Mouse (Mus musculus): ENCODE measurements around the gene Kcnip2. TPM values are rescaled to one million over a fixed set of nuclear protein-coding genes. Genes with fewer than 3 reads are reported as not detected.

Gene Kcnip2
- polyA plus RNA-seq, 1 experiment from 2014 or later, result 0.28 TPM

GRCm38 (mm10) chr19:45751881-45752280, 64.0 kb downstream of the Kcnip2 start:
- Histone ChIP-seq H3K27ac (replicated peaks; ENCODE audit: low read depth, low read length) (no peak overlapping the region), H3K4me1 (ENCODE audit: control insufficient read depth, insufficient read depth, low read length) (peaks cover 8% of the 10 kb centered on the region), H3K4me2 (ENCODE audit: low read depth, severe bottlenecking) (no peak overlapping the region), H3K4me3 (ENCODE audit: low read depth, low read length) (no peak overlapping the region), H3K36me3 (ENCODE audit: control insufficient read depth, insufficient read depth, low read length) (peaks cover 25% of the 10 kb centered on the region), H3K27me3 (ENCODE audit: control insufficient read depth, insufficient read depth, low read length) (no peaks in the 10 kb centered on the region), H3K9ac (ENCODE audit: low read length) (no peak overlapping the region), H3K9me3 (ENCODE audit: control insufficient read depth, low read length) (no peaks in the 10 kb centered on the region)
- no peak for ATAC-seq (ENCODE audit: insufficient number of reproducible peaks, low FRiP score, low TSS enrichment, low read depth)
- DNase-seq (ENCODE audit: low spot score), result no peak
- WGBS, result 95% methylated on average over 7 of the region's 7 CpGs

- H3K9me3 ChIP-seq (ENCODE audit: control insufficient read depth, low read length), result no peaks in the 10 kb centered on the region
- peak within 1 kb of the TSS; percentile 64 for H3K4me3 ChIP-seq (ENCODE audit: low read depth, low read length)
- peaks cover 10% of the 10 kb centered on the region; the same call in 1 of the 2 replicates for H3K36me3 ChIP-seq (ENCODE audit: control insufficient read depth, insufficient read depth, low read length)
- H3K4me1 ChIP-seq (ENCODE audit: control insufficient read depth, insufficient read depth, low read length), result peaks cover 14% of the 10 kb centered on the region
- DNase-seq (ENCODE audit: low spot score), result peak; percentile 94
- peak; percentile 66; the same call in 1 of the 2 replicates for ATAC-seq (ENCODE audit: insufficient number of reproducible peaks, low FRiP score, low TSS enrichment, low read depth)
- no peak within 1 kb of the TSS for H3K27ac ChIP-seq (replicated peaks; ENCODE audit: low read depth, low read length)
- H3K9ac ChIP-seq (ENCODE audit: low read length), result peak within 1 kb of the TSS; percentile 89
- WGBS, result under 1% methylated on average over 52 of the region's 60 CpGs
- H3K4me2 ChIP-seq (ENCODE audit: low read depth, severe bottlenecking), result peak within 1 kb of the TSS; percentile 95
- peaks cover 18% of the 10 kb centered on the region for H3K27me3 ChIP-seq (ENCODE audit: control insufficient read depth, insufficient read depth, low read length)
These were observed 66.4 kb downstream of the Kcnip2 start, which contains the start of gene Npm3 for GRCm38 (mm10) chr19:45749243-45750043. Npm3 (minus strand) TSS chr19:45749591.

GRCm38 (mm10) chr19:45748691-45749242, 67.1 kb downstream of the Kcnip2 start:
- Histone ChIP-seq H3K4me3 (ENCODE audit: low read depth, low read length) (peak overlapping the region; percentile 64), H3K9me3 (ENCODE audit: control insufficient read depth, low read length) (no peaks in the 10 kb centered on the region), H3K4me2 (ENCODE audit: low read depth, severe bottlenecking) (peak overlapping the region; percentile 95), H3K4me1 (ENCODE audit: control insufficient read depth, insufficient read depth, low read length) (peaks cover 14% of the 10 kb centered on the region), H3K27me3 (ENCODE audit: control insufficient read depth, insufficient read depth, low read length) (peaks cover 25% of the 10 kb centered on the region), H3K36me3 (ENCODE audit: control insufficient read depth, insufficient read depth, low read length) (peaks cover 4% of the 10 kb centered on the region; the same call in 1 of the 2 replicates), H3K27ac (replicated peaks; ENCODE audit: low read depth, low read length) (no peak overlapping the region), H3K9ac (ENCODE audit: low read length) (peak overlapping the region; percentile 89)
- 2% methylated on average over 32 of the region's 33 CpGs for WGBS
- peak; percentile 45 for DNase-seq (ENCODE audit: low spot score)
- 0 out of 2 replicates have a peak, but pooled peaks have one; percentile 22 for ATAC-seq (ENCODE audit: insufficient number of reproducible peaks, low FRiP score, low TSS enrichment, low read depth)

GRCm38 (mm10) chr19:45748206-45748605, 67.7 kb downstream of the Kcnip2 start:
- no peak for DNase-seq (ENCODE audit: low spot score)
- H3K27ac ChIP-seq (replicated peaks; ENCODE audit: low read depth, low read length), result no peak overlapping the region
- H3K36me3 ChIP-seq (ENCODE audit: control insufficient read depth, insufficient read depth, low read length), result peaks cover 4% of the 10 kb centered on the region; the same call in 1 of the 2 replicates
- H3K4me2 ChIP-seq (ENCODE audit: low read depth, severe bottlenecking), result peak overlapping the region; percentile 95
- no peak overlapping the region for H3K9ac ChIP-seq (ENCODE audit: low read length)
- ATAC-seq (ENCODE audit: insufficient number of reproducible peaks, low FRiP score, low TSS enrichment, low read depth), result no peak
- no peaks in the 10 kb centered on the region for H3K9me3 ChIP-seq (ENCODE audit: control insufficient read depth, low read length)
- H3K4me3 ChIP-seq (ENCODE audit: low read depth, low read length), result peak overlapping the region; percentile 64
- peaks cover 14% of the 10 kb centered on the region for H3K4me1 ChIP-seq (ENCODE audit: control insufficient read depth, insufficient read depth, low read length)
- peaks cover 31% of the 10 kb centered on the region for H3K27me3 ChIP-seq (ENCODE audit: control insufficient read depth, insufficient read depth, low read length)
- 53% methylated on average over 9 of the region's 9 CpGs for WGBS

- peak; percentile 92 for DNase-seq (ENCODE audit: low spot score)
- no peak for ATAC-seq (ENCODE audit: insufficient number of reproducible peaks, low FRiP score, low TSS enrichment, low read depth)
- Histone ChIP-seq H3K27me3 (ENCODE audit: control insufficient read depth, insufficient read depth, low read length) (peaks cover 38% of the 10 kb centered on the region), H3K36me3 (ENCODE audit: control insufficient read depth, insufficient read depth, low read length) (no peaks in the 10 kb centered on the region; the same call in 1 of the 2 replicates), H3K27ac (replicated peaks; ENCODE audit: low read depth, low read length) (no peak overlapping the region), H3K9me3 (ENCODE audit: control insufficient read depth, low read length) (no peaks in the 10 kb centered on the region), H3K9ac (ENCODE audit: low read length) (no peak overlapping the region), H3K4me2 (ENCODE audit: low read depth, severe bottlenecking) (no peak overlapping the region), H3K4me3 (ENCODE audit: low read depth, low read length) (no peak overlapping the region), H3K4me1 (ENCODE audit: control insufficient read depth, insufficient read depth, low read length) (peaks cover 17% of the 10 kb centered on the region)
- 18% methylated on average over 11 of the region's 11 CpGs for WGBS
These were observed 68.6 kb downstream of the Kcnip2 start for GRCm38 (mm10) chr19:45747028-45747867.

GRCm38 (mm10) chr19:45746153-45747020, 69.5 kb downstream of the Kcnip2 start:
- peak; percentile 87 for DNase-seq (ENCODE audit: low spot score)
- Histone ChIP-seq H3K9ac (ENCODE audit: low read length) (no peak overlapping the region), H3K4me1 (ENCODE audit: control insufficient read depth, insufficient read depth, low read length) (peaks cover 22% of the 10 kb centered on the region), H3K27me3 (ENCODE audit: control insufficient read depth, insufficient read depth, low read length) (peaks cover 46% of the 10 kb centered on the region), H3K27ac (replicated peaks; ENCODE audit: low read depth, low read length) (no peak overlapping the region), H3K4me2 (ENCODE audit: low read depth, severe bottlenecking) (no peak overlapping the region), H3K36me3 (ENCODE audit: control insufficient read depth, insufficient read depth, low read length) (no peaks in the 10 kb centered on the region; the same call in 1 of the 2 replicates), H3K9me3 (ENCODE audit: control insufficient read depth, low read length) (no peaks in the 10 kb centered on the region), H3K4me3 (ENCODE audit: low read depth, low read length) (no peak overlapping the region)
- ATAC-seq (ENCODE audit: insufficient number of reproducible peaks, low FRiP score, low TSS enrichment, low read depth), result 0 out of 2 replicates have a peak, but pooled peaks have one; percentile 7
- WGBS, result 8% methylated on average over 29 of the region's 29 CpGs

GRCm38 (mm10) chr19:45745344-45746152, 70.3 kb downstream of the Kcnip2 start:
- Histone ChIP-seq H3K27ac (replicated peaks; ENCODE audit: low read depth, low read length) (no peak overlapping the region), H3K4me3 (ENCODE audit: low read depth, low read length) (no peak overlapping the region), H3K4me1 (ENCODE audit: control insufficient read depth, insufficient read depth, low read length) (peaks cover 25% of the 10 kb centered on the region), H3K27me3 (ENCODE audit: control insufficient read depth, insufficient read depth, low read length) (peaks cover 55% of the 10 kb centered on the region), H3K4me2 (ENCODE audit: low read depth, severe bottlenecking) (no peak overlapping the region), H3K9ac (ENCODE audit: low read length) (no peak overlapping the region), H3K36me3 (ENCODE audit: control insufficient read depth, insufficient read depth, low read length) (no peaks in the 10 kb centered on the region), H3K9me3 (ENCODE audit: control insufficient read depth, low read length) (no peaks in the 10 kb centered on the region)
- 3% methylated on average over 32 of the region's 32 CpGs for WGBS
- DNase-seq (ENCODE audit: low spot score) (peak; percentile 58), ATAC-seq (ENCODE audit: insufficient number of reproducible peaks, low FRiP score, low TSS enrichment, low read depth) (no peak)
